Mouse (Mus musculus): ENCODE measurements at regions not wholly inside any gene's neighbourhood (a gene's known extent, or its start where the extent isn't known, plus 50 kb on each side); places are given as distances from the start of the nearest gene placed in this dataset.

GRCm38 (mm10) chr4:56036334-56036733 lies 504.1 kb upstream of the Klf4 start:
- POLR2A ChIA-PET, result no interaction called here
- CTCF ChIA-PET, result interaction anchor here in 1 of 4 experiments (0.6 kb wide), 1 partner anchor 821 kb away, joined by 3 read pairs; no protein-coding TSS in a partner anchor

- POLR2A ChIA-PET, result no interaction called here
- CTCF ChIA-PET, result interaction anchor here in 1 of 4 experiments (0.5 kb wide), 1 partner anchor 1085 kb away, joined by 3 read pairs; no protein-coding TSS in a partner anchor
Observed at GRCm38 (mm10) chr4:56035543-56035942, 503.3 kb upstream of the Klf4 start.

GRCm38 (mm10) chr4:56028441-56028840 lies 496.2 kb upstream of the Klf4 start:
- CTCF ChIA-PET, result no interaction called here
- POLR2A ChIA-PET, result no interaction called here

DNA sequence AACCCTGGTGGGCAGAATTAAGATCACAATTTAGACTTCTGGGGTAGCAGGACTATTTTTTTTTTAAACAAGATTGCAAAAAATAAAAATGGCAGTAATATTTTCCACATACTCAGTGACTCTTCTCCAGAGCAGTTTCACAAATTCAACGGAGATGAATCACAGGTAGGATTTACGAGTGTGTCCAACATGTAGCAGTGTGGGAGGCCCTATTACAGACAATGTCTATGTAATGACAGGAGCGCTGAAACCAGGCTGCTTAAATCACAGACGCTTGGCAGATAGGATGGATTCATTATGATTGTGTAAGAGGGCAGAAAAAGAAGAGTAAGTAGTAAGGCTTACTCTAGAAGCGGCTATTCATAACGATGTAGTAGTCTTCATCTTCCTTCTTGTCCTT lies 495.0 kb upstream of the Klf4 start:
- CTCF ChIA-PET, result no interaction called here
- POLR2A ChIA-PET, result no interaction called here

- POLR2A ChIA-PET, result no interaction called here
- CTCF ChIA-PET, result no interaction called here
Observed at GRCm38 (mm10) chr4:56024478-56024877, 492.2 kb upstream of the Klf4 start.

GRCm38 (mm10) chr4:56018212-56018611 lies 485.9 kb upstream of the Klf4 start:
- ChIA-PET CTCF (interaction anchor here in 1 of 4 experiments (0.6 kb wide), 1 partner anchor 667 kb away, joined by 4 read pairs; no protein-coding TSS in a partner anchor), POLR2A (no interaction called here)

GRCm38 (mm10) chr4:56015481-56015880 lies 483.2 kb upstream of the Klf4 start:
- ChIA-PET CTCF (no interaction called here), POLR2A (no interaction called here)

- ChIA-PET CTCF (no interaction called here), POLR2A (interaction anchor here in 1 of 4 experiments (0.6 kb wide), 1 partner anchor 530 kb away, joined by 3 read pairs; no protein-coding TSS in a partner anchor)
Observed at GRCm38 (mm10) chr4:56008287-56008686, 476.0 kb upstream of the Klf4 start.

DNA sequence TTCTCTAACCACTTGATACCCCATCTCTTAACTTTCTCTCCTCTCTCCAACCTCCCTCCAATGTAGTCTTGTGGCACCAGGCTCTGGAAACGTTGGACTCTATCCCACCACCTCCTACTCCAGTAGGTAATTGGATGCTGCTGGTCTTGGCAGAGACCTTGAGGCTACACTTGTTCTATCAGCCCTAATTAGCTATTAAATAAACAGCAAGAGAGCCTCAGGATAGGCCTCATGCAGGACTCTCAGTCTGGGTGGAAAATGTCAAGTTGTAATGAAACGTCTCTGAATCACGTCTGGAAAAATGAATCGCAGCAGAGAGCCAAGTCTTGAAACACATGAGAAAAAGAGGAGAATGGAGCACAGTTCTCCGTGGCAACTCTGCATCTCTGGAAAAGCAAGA lies 472.0 kb upstream of the Klf4 start:
- ChIA-PET POLR2A (no interaction called here), CTCF (no interaction called here)

GRCm38 (mm10) chr4:56001312-56001731 lies 469.1 kb upstream of the Klf4 start:
- ChIA-PET CTCF (no interaction called here), POLR2A (no interaction called here)

GRCm38 (mm10) chr4:55984026-55984425 lies 451.8 kb upstream of the Klf4 start:
- ChIA-PET CTCF (no interaction called here), POLR2A (no interaction called here)

DNA sequence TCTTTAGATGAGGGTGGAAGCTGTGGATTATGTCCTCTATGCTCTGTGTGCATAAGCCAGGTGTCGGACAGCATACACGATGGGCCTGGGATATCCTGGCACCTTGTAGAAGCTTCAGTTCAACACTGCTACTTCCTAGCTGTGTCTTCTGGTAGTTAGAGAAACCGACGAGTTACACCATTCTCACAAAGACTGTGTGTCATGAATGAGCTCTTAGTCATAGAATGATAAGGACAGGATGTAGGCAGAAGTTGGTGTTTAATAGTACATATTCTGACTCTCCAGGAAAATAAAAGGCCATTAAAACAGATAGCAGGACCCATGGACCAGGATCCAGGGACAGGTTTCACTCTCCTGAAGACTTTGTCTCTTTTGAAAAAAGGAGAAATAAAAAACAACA lies 446.3 kb upstream of the Klf4 start:
- ChIA-PET POLR2A (interaction anchor here in 1 of 4 experiments (0.7 to 1.1 kb wide), 3 partner anchors 16 to 263 kb away, joined by 3 to 4 read pairs (median 3); no protein-coding TSS in a partner anchor), CTCF (no interaction called here)

DNA sequence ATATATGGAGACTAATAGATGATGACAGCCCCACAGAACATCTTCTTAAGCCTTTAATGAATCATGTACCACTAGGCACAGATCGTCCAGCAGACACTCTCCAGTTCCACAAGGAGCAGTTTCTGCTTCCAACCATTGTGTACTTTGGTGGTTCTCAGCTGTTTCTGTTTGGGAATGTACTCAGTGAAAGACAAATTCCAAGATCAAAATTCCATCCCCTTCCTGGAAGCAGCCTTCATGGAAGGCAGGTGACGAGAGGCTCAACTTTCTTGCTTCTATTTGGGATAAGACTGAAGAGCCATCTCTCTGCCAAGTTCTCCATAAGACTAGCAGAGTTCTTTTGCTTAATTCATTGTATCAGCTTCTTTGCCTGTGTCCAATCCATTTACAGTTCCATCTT lies 444.0 kb upstream of the Klf4 start:
- ChIA-PET POLR2A (interaction anchor here in 1 of 4 experiments (0.5 kb wide), 1 partner anchor 517 kb away, joined by 4 read pairs; no protein-coding TSS in a partner anchor), CTCF (no interaction called here)

- POLR2A ChIA-PET, result no interaction called here
- CTCF ChIA-PET, result no interaction called here
Observed at GRCm38 (mm10) chr4:55973706-55974105, 441.4 kb upstream of the Klf4 start.

- ChIA-PET CTCF (no interaction called here), POLR2A (no interaction called here)
Observed at GRCm38 (mm10) chr4:55972235-55972819, 440.1 kb upstream of the Klf4 start.

DNA sequence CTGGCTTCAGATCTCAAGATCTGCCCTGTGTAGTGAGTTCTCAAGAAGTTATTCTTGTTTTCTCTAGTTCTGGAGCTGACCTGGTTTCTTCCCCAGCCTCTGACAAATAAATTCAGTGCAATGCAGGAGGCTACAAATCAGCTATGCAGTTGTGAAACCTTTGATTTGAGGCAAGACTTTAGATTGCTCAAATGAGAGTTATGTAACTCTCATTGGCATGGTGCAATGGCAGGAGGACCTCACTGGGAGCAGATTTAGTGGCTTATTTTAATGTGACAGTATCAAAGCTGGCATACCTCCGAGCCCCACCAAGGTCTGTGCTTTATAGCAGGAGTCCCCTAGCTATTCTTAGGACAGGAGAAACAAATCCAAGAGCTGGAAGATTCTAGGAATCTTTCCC lies 427.8 kb upstream of the Klf4 start:
- POLR2A ChIA-PET, result no interaction called here

DNA sequence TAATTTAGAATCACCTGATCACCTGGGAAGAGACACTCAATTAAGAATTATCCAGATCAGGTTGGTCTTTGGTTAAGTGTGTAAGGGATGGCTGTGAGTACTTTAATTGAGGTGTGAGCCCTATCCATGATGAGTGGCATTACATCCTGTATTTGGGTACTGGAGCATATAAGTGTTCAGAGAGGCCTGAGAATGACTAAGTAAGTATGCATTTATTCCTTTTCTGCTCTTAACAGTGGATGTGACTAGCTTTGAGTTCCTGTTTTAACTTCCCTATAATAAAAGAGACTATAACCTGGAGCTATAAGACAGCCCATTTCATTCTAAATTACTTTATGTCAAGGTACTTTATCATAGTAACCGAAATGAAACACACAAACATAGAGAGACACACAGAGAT lies 421.4 kb upstream of the Klf4 start:
- POLR2A ChIA-PET, result no interaction called here
- CTCF ChIA-PET, result no interaction called here

More for the DNA sequence above, 427.8 kb upstream of the Klf4 start:
- CTCF ChIA-PET, result no interaction called here

- CTCF ChIA-PET, result no interaction called here
- POLR2A ChIA-PET, result interaction anchor here in 1 of 4 experiments (1.0 kb wide), 1 partner anchor 9 kb away, joined by 3 read pairs; no protein-coding TSS in a partner anchor
Observed at GRCm38 (mm10) chr4:55952220-55952619, 420.0 kb upstream of the Klf4 start.

DNA sequence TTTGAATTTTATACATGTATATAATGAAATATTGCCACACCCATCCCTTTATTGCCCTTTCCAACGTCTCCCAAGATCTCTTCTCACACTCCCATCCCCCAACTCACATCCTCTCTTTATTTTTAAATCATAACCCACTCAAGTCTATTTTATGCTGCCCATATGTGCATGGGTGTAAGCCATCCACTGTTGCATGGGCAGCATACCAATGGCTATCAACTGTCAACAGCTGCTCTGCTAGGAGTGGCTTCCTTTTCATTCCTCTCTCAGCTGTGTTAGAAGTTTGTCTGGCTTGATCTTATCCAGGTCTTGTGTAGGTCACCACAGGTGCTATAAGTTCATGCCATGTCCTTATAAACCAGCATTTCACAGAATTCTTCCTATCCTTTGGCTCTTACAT lies 409.2 kb upstream of the Klf4 start:
- CTCF ChIA-PET, result no interaction called here
- POLR2A ChIA-PET, result no interaction called here

DNA sequence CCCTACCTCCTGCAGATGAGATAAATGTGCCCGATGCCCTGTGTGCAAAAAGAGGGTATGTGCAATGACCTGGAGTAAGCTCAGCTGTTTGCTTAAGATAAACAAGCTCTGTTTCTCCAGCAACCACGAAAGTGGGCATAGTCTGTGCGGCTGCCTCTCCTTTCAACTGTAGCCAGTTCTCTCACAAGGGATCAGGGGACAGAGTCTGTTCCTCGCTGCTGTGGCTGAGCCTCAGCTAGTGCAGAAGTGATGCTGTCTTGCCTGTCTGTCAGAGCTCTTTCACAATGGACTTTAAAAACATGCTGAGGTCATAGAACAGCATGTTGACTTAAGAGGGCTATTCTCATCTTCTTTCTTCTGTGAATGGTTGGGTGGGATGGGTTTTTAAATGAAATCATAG lies 406.1 kb upstream of the Klf4 start:
- ChIA-PET CTCF (no interaction called here), POLR2A (no interaction called here)

DNA sequence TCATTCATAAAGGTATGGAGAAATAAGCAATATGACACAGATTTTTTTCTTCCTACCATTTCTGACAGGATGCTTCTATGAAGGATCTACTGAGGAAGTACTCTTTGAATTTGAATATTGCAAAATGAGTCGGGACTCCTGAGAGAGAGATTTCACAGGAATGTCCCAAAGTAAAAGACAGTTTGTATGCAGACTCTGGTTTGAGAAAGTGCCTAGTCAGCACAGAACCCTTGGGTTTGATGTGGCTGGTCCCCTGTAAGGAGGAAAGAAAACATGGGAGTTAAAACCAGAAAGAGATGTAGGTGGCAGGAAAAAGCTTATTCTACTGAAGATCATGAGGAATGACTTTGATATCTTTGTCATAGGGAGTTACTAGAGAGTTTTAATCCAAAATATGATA lies 405.6 kb upstream of the Klf4 start:
- POLR2A ChIA-PET, result no interaction called here
- CTCF ChIA-PET, result no interaction called here
